Mouse (Mus musculus): Measurements from ENCODE around the gene Hist1h3g.
"Not testable (repeated sequence)": the region's sequence is repeated elsewhere in the genome, so short reads cannot be mapped to it uniquely, and the experiment has no call there.

Gene Hist1h3g

DNA sequence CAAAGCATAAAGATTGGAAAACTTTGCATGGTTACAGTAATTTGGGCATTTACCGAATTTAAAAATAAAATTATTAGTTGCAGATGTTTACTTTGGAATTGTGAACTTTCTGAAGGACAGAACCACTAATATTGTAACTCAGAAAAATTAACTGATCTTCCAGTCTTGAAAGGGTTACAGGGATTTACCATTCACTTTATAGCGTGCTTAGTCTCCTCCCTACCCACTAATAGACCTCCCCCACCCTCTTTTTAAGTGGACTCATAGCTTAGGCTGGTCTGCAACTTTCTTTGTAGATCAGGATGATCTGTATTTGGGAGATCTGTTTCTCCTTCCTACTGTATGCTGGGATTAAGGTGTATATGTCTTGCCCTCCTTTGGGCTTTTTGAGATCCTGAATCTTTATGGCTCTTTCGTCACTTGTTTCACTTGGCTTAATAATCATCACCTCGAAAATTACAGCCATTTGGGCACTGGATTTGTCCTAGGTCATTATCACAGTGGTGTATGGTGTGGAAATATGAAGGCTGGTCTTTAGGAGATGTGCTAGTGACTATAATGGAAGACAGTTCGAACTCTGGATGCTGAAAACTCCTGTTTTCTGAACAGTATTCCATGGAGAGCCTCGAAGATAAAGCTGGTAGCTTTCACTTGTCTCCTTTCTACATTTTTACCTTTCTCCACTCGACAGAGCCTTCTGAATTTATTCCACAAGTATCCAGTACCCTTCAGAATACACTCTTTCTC lies 1.0 kb downstream of the Hist1h3g start:
- DNase-seq (ENCODE audit: low spot score) = no peak

DNA sequence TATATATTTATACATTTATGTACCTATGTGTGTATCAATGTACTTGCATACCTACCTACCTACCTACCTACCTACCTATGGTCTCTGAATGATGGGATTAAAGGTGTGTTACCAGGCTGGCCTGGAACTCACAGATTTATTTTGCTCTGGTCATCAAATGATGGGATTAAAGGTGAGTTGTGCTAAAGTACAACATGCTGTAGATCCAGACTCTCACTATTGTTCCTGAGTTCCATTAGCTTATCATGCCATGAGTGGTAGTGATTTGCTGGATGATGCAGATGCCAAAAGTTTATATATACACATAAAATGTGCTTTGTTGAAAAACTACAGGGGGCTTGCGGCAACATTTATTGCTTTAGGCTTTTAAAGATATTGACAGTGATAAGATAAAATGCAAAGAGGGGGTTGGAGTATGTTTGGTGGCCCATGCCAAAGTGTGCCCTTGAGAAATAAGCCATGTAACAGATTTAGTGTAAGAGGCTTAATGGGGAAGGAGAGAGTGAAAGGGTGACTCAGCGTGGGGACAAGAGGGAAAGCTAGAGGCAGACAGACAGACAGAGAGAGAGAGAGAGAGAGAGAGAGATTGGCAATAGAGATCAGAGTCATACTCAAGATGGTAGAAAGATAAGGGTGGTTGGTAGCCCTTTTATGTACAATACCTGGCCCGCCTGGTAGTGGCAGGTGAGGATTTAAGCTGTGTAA lies 1.9 kb downstream of the Hist1h3g start:
- no peak for DNase-seq (ENCODE audit: low spot score)

DNA sequence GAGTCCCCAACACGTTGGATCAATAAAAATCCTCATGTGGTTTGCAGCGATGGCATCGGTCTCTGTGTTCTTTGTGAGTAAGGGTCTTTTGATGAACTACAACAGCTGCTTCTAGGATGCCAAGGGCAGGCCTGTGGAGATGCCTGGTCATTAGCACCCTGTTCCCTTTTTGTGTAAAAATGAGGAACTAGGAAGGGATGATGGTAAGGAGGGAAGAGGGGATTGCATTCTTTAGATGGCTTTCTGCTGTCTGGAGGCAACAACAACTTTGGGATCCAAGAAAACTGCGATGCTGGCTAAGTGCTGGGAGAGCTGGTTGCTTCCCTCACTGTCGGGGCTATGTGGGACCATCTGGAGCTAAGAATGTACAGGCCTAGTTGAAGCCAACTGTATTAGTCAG lies 3.0 kb downstream of the Hist1h3g start:
- no peak for DNase-seq (ENCODE audit: low spot score)

GRCm38 (mm10) chr13:23539821-23540220 lies 4.6 kb downstream of the Hist1h3g start:
- not testable (repeated sequence) for DNase-seq (ENCODE audit: low spot score)

GRCm38 (mm10) chr13:23541497-23541896 lies 6.3 kb downstream of the Hist1h3g start:
- no peak for DNase-seq (ENCODE audit: low spot score)

GRCm38 (mm10) chr13:23542225-23542980 lies 7.2 kb downstream of the Hist1h3g start:
- not testable (repeated sequence) for DNase-seq (ENCODE audit: low spot score)

DNA sequence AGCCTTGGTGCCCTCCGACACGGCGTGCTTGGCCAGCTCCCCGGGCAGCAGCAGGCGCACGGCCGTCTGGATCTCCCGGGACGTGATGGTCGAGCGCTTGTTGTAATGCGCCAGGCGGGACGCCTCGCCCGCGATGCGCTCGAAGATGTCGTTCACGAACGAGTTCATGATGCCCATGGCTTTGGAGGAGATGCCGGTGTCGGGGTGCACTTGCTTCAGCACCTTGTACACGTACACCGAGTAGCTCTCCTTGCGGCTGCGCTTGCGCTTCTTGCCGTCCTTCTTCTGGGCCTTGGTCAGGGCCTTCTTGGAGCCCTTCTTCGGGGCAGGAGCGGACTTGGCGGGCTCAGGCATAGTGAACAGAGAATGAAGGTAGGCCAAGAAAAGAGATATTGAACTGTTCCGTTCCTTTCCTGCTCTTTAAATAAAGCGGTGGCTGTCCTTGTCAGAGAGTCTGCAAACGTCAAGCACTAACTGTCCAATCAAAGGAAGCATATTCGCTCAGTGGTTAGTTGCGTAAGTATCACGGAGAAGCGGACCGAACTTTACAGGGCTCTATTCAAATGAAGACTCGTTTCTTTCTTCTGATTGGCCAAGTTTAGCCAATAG lies 7.9 kb downstream of the Hist1h3g start, which contains the start of gene Hist1h2bh:
TSS of gene Hist1h2bh (minus strand) at position 394 of the 609 bp plus-strand sequence.
- DNase-seq (ENCODE audit: low spot score) = not testable (repeated sequence)

- peak; percentile 48 for DNase-seq (ENCODE audit: low spot score)
Observed at GRCm38 (mm10) chr13:23543965-23544786, 9.0 kb downstream of the Hist1h3g start, which contains the start of gene Hist1h3f. TSS of gene Hist1h3f (plus strand) at chr13:23544052.

GRCm38 (mm10) chr13:23544787-23545120 lies 9.5 kb downstream of the Hist1h3g start:
- DNase-seq (ENCODE audit: low spot score) = not testable (repeated sequence)

DNA sequence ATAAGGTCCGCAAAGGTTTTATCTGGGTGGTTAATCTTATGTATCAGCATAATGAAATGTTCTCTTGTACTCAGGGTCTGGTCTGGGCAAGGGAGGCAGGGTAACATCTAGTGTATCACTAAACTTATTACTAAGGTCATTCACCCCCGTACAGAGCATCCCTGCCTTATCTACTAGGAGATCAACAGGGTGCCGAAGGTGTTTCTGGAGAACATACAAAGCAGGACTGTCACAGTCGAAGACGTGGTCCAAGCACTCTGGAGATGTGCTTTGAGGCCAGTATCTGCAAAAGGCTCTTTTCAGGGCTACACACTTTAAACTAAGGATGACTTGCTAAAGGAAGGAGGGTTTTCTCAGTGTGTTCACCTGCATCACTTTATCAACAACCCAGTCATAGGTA lies 11.5 kb downstream of the Hist1h3g start:
- no peak for DNase-seq (ENCODE audit: low spot score)

DNA sequence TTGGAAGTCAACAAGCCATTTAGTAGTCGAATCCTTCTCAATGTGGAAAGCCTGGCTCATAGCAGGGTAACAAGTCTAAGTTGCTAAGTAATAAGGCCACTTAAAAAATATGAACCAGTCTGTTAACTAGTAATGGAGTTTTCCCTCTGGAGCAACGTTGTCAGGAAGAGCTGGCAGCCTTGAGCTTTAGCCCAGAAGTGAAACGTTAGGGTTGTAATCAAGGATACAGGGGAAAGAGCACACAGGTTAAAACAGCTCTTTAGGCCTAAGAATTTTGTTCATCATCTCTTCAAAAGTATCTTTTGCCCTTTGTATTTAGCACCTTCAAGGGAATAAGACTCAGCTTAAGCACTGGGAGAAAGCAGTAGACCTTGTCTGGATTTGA lies 15.5 kb downstream of the Hist1h3g start:
- DNase-seq (ENCODE audit: low spot score) = no peak

DNA sequence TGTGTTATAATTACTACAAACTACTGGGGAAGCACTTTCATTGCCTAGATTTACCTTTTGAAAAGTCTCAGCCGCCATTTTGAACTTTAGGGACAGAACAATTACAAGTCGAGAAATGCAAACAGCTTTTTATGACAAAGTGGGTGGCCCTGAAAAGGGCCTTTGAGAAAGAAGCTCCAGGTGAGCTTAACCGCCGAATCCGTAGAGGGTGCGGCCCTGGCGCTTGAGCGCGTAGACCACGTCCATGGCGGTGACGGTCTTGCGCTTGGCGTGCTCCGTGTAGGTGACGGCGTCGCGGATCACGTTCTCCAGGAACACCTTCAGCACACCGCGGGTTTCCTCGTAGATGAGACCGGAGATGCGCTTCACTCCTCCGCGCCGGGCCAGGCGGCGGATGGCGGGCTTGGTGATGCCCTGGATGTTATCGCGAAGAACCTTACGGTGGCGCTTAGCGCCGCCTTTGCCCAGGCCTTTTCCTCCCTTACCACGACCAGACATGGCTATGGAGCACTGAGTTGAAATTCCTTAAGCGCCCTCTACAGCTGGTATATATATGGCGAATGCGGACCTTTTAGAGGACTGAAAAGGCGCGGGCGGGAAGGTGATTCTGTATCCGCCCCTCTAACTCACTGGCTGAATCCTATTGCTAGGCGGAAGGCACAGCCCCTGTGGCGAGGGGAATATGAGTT lies 16.1 kb downstream of the Hist1h3g start, which contains the start of gene Hist1h4f:
TSS of gene Hist1h4f (minus strand) at position 503 of the 689 bp plus-strand sequence.
- DNase-seq (ENCODE audit: low spot score) = peak; percentile 71

DNA sequence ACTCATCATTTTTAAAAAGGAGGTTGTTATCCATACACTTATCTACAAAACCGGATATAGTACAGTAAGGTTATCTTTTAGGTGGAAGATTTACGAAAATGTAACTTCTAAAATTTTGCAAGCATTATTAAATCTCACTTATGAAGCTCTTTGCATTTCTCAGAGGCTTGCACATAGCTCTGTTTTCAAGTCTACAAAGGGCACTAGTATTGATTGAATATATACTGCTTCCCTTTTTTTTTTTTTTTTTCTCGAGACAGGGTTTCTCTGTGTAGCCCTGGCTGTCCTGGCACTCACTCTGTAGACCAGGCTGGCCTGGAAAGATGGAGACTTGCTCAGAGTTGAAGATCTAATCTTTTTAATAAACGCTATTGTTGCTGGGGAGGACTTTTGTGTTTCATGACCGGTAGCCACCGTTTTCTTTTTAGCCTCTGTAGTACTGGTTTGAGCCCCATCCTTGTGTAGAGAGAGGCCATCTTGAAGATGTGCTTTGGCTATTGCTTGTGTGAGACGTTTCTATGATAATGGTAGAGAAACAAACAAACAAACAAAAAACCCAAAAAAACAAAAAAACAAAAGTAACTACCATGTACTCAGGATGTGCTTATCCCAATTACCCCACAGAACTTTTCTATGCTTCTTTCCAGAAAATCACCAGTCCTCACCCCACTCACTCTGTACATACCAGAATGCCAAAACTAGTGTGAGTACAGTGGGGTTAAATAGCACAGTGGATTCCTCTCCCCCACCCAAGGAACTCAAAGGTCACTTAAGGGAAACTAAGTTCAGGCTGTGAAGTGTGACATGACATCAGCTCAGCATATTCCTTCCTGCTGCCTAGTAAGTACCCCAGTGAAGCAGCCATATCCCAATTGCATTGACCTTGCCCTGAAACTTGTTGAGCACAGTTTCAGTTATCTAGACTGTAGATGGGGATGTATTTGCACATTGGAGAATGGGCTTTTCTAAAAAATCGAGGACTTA lies 17.0 kb downstream of the Hist1h3g start:
- DNase-seq (ENCODE audit: low spot score) = no peak

GRCm38 (mm10) chr13:23552962-23553361 lies 17.7 kb downstream of the Hist1h3g start, which contains the start of gene Hist1h1d:
TSS of gene Hist1h1d (plus strand) at chr13:23553262.
- no peak for DNase-seq (ENCODE audit: low spot score)

DNA sequence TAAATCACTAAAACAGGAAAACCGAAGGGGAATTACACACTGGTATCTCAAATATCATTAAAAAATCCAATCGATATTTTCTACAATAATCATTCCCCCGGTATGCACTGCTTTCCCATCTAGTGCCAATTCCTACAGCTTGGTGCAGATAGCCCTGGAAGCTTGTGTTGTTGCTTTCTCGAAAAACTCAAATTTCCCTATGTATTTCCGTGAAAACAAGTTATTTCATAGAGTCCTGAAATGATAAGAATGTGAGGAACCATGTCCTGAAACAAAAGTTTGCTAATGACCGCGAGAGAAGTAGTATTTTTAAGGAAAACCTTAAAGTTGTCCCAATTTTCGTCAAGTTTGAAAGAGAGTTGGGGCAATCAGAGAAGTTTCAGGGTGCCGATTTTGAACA lies 19.2 kb downstream of the Hist1h3g start:
- DNase-seq (ENCODE audit: low spot score) = no peak

GRCm38 (mm10) chr13:23554925-23555838 lies 20.0 kb downstream of the Hist1h3g start:
- peak; percentile 56 for DNase-seq (ENCODE audit: low spot score)

GRCm38 (mm10) chr13:23555839-23556416 lies 20.7 kb downstream of the Hist1h3g start:
- DNase-seq (ENCODE audit: low spot score) = peak; percentile 43

GRCm38 (mm10) chr13:23556906-23557305 lies 21.7 kb downstream of the Hist1h3g start:
- no peak for DNase-seq (ENCODE audit: low spot score)
